ENCODE assay signal across 8 mouse cellular contexts in genomic region chr5:135250186-135251078, GRCm38 (mm10). TPM values are rescaled to one million over a fixed set of nuclear protein-coding genes. Genes with fewer than 3 reads are reported as not detected.
DNase-seq lines count a peak whose midpoint lies in the region; ATAC-seq and TF ChIP-seq lines count a peak whose summit lies in the region.

No protein-coding gene starts in this region.

- TF ChIP-seq EP300 in stomach, postnatal 0 days (optimal IDR thresholded peaks at IDR 0.05): no peak

- peaks cover 24% of the 10 kb centered on the region for H3K27me3 ChIP-seq in liver, embryonic 16.5 days (ENCODE audit: control insufficient read depth, insufficient read depth, low read depth, low read length)
- H3K27me3 ChIP-seq in stomach, postnatal 0 days (ENCODE audit: control insufficient read depth, insufficient read depth, low read length): peaks cover 5% of the 10 kb centered on the region; the same call in 1 of the 2 replicates

- peak overlapping the region; percentile 85 for H3K4me2 ChIP-seq in liver, embryonic 16.5 days (ENCODE audit: low read depth, low read length)
- peak overlapping the region; percentile 95 for H3K4me2 ChIP-seq in stomach, postnatal 0 days (replicated peaks; ENCODE audit: low read depth)

- peak overlapping the region; percentile 84 for H3K27ac ChIP-seq in gastrocnemius, adult 2 months
- no peak overlapping the region for H3K27ac ChIP-seq in bone marrow macrophage, adult 2 months (ENCODE audit: insufficient read depth, low read depth, low read length)
- H3K27ac ChIP-seq in liver, embryonic 16.5 days (ENCODE audit: low read length): no peak overlapping the region
- H3K27ac ChIP-seq in stomach, postnatal 0 days (replicated peaks): no peak overlapping the region

- intact Hi-C loops in gastrocnemius, adult 2 months (cut with DNase I): loop anchor here (2.0 kb wide), 1 partner anchor 20 kb away; no protein-coding TSS in a partner anchor
- intact Hi-C loops in heart, postnatal 14 days (cut with DNase I): no loop called here

- peaks cover 2% of the 10 kb centered on the region; the same call in 1 of the 2 replicates for H3K4me1 ChIP-seq in bone marrow macrophage, adult 2 months (ENCODE audit: control insufficient read depth, insufficient read depth, low read length)
- H3K4me1 ChIP-seq in liver, embryonic 16.5 days (ENCODE audit: control insufficient read depth, low read depth, low read length): peaks cover 11% of the 10 kb centered on the region
- H3K4me1 ChIP-seq in stomach, postnatal 0 days (replicated peaks; ENCODE audit: control insufficient read depth, insufficient read depth): peaks cover 4% of the 10 kb centered on the region; the same call in 1 of the 2 replicates

- DNase-seq in gastrocnemius, adult 2 months: peak; percentile 65
- DNase-seq in gastrocnemius, adult 18-20 months (ENCODE audit: low spot score): no peak
- DNase-seq in B cell, adult 2 months: peak; percentile 33 to 41
- DNase-seq in heart, postnatal 14 days: peak; percentile 19 to 28
- DNase-seq in stomach, postnatal 0 days (ENCODE audit: low spot score): peak; percentile 38
- DNase-seq in frontal cortex, postnatal 10 days (ENCODE audit: low spot score in 2 of 2): no peak

- H3K9ac ChIP-seq in liver, embryonic 16.5 days (ENCODE audit: low read depth, low read length): peak overlapping the region; percentile 31; the same call in 1 of the 2 replicates
- peak overlapping the region; percentile 45 for H3K9ac ChIP-seq in stomach, postnatal 0 days (ENCODE audit: low read length)

- H3K4me3 ChIP-seq in gastrocnemius, adult 2 months: peak overlapping the region; percentile 82
- H3K4me3 ChIP-seq in bone marrow macrophage, adult 2 months (ENCODE audit: insufficient read depth, low read length): peak overlapping the region; percentile 58
- peak overlapping the region; percentile 58 for H3K4me3 ChIP-seq in liver, embryonic 16.5 days (ENCODE audit: low read depth, low read length)
- peak overlapping the region; percentile 52 for H3K4me3 ChIP-seq in stomach, postnatal 0 days (ENCODE audit: low read depth, low read length)

- peak; percentile 58 for ATAC-seq in liver, embryonic 16.5 days (ENCODE audit: low read depth)
- peak; percentile 53 for ATAC-seq in stomach, postnatal 0 days (ENCODE audit: low FRiP score, low TSS enrichment)

- no peak for TF ChIP-seq POLR2A in bone marrow macrophage, adult 2 months (IDR thresholded peaks at IDR 0.05; ENCODE audit: borderline replicate concordance, low read depth, low read length)

- no peaks in the 10 kb centered on the region for H3K9me3 ChIP-seq in liver, embryonic 16.5 days (replicated peaks; ENCODE audit: control insufficient read depth, low read length)
- H3K9me3 ChIP-seq in stomach, postnatal 0 days (ENCODE audit: control insufficient read depth, low read length): no peaks in the 10 kb centered on the region

- no peak for TF ChIP-seq CTCF in gastrocnemius, adult 2 months (IDR thresholded peaks at IDR 0.05)
- TF ChIP-seq CTCF in bone marrow macrophage, adult 2 months (IDR thresholded peaks at IDR 0.05; ENCODE audit: low read depth, low read length): no peak
- TF ChIP-seq CTCF in stomach, postnatal 0 days (IDR thresholded peaks at IDR 0.05; ENCODE audit: low read depth): no peak

- WGBS in liver, embryonic 16.5 days (ENCODE audit: insufficient replicate concordance): 1% methylated on average over 83 of the region's 92 CpGs
- 3% methylated on average over 62 of the region's 92 CpGs for WGBS in stomach, postnatal 0 days

- peaks cover 12% of the 10 kb centered on the region for H3K36me3 ChIP-seq in liver, embryonic 16.5 days (ENCODE audit: control insufficient read depth, insufficient read depth)
- no peaks in the 10 kb centered on the region; the same call in 1 of the 2 replicates for H3K36me3 ChIP-seq in stomach, postnatal 0 days (ENCODE audit: control insufficient read depth, insufficient read depth, low read length)

RNA-seq across cellular contexts. Expression of gene Fzd9, which starts 0.6 kb away (rescaled TPM):
- 10 to 100 TPM; 23.1 to 52.1 TPM for total RNA-seq in gastrocnemius, adult 2 months (2021)
- total RNA-seq in gastrocnemius, adult 18-20 months (2021): 10 to 100 TPM; 29.0 to 51.7 TPM
- polyA plus RNA-seq in bone marrow macrophage, adult 2 months (2012; ENCODE audit: insufficient read depth, insufficient read length, missing spikeins): not detected in 2 replicates
- total RNA-seq in heart, postnatal 14 days (2021): under 1 TPM; 0.29 to 0.55 TPM
- polyA plus RNA-seq in liver, embryonic 16.5 days (2015; fragmentation: Nextera tagmentation; extraction: Ambion mirVana): 0.14 and 0.34 TPM in 2 replicates
- 0.42 and 0.54 TPM in 2 replicates for polyA plus RNA-seq in stomach, postnatal 0 days (2015; fragmentation: Nextera tagmentation; extraction: Ambion mirVana)

Comparison
In these comparisons a context has a peak if more than half of its experiments do, and no peak if none do; other contexts are left out.
1. DNase-seq: peak in gastrocnemius, adult 2 months (single experiment), B cell, adult 2 months (2 of 2), heart, postnatal 14 days (2 of 2) and stomach, postnatal 0 days (single experiment); none in gastrocnemius, adult 18-20 months (single experiment) and frontal cortex, postnatal 10 days (0 of 2).
2. RNA of gene Fzd9, which starts 0.6 kb away (total RNA-seq): 23.1 to 52.1 TPM in gastrocnemius, adult 2 months and 29.0 to 51.7 TPM in gastrocnemius, adult 18-20 months; 0.29 to 0.55 TPM in heart, postnatal 14 days; every median in the first group is over 10 times any median in the second.
3. Peak in every context shown above with its lines, with median percentiles within 50 percentile points of each other: H3K4me3 ChIP-seq.